Mouse (Mus musculus): ENCODE data around the gene Gpr84. TPM values are rescaled to one million over a fixed set of nuclear protein-coding genes. Genes with fewer than 3 reads are reported as not detected.

Gpr84 gene
- polyA plus RNA-seq, 1 experiment from 2014 or later = 0.94 TPM

GRCm38 (mm10) chr15:103302341-103303021 is 7.9 kb downstream of the Gpr84 start:
- Histone ChIP-seq H3K27ac (peak overlapping the region; percentile 99), H3K36me3 (peaks cover 6% of the 10 kb centered on the region; the same call in 1 of the 2 replicates), H3K4me2 (replicated peaks) (no peak overlapping the region), H3K9me3 (no peaks in the 10 kb centered on the region), H3K4me1 (replicated peaks) (peaks cover 92% of the 10 kb centered on the region), H3K4me3 (replicated peaks) (no peak overlapping the region), H3K27me3 (no peaks in the 10 kb centered on the region), H3K9ac (replicated peaks) (peak overlapping the region; percentile 28; the same call in 1 of the 2 replicates)
- 43% methylated on average over 6 of the region's 6 CpGs for WGBS
- ATAC-seq = no peak

- ATAC-seq = no peak
- H3K9ac ChIP-seq (replicated peaks) = peak overlapping the region; percentile 50
- H3K36me3 ChIP-seq = peaks cover 8% of the 10 kb centered on the region
- H3K27ac ChIP-seq = peak overlapping the region; percentile 99
- H3K9me3 ChIP-seq = no peaks in the 10 kb centered on the region
- H3K4me1 ChIP-seq (replicated peaks) = peaks cover 93% of the 10 kb centered on the region
- H3K4me3 ChIP-seq (replicated peaks) = no peak overlapping the region
- 32% methylated on average over 5 of the region's 5 CpGs for WGBS
- H3K4me2 ChIP-seq (replicated peaks) = 0 out of 2 replicates have a peak overlapping the region, but pooled peaks have one; percentile 15
- no peaks in the 10 kb centered on the region for H3K27me3 ChIP-seq
These were observed 8.7 kb downstream of the Gpr84 start for GRCm38 (mm10) chr15:103301547-103302340.

- Histone ChIP-seq H3K27me3 (no peaks in the 10 kb centered on the region), H3K36me3 (peaks cover 12% of the 10 kb centered on the region), H3K4me3 (replicated peaks) (no peak overlapping the region), H3K27ac (peak overlapping the region; percentile 99), H3K4me2 (replicated peaks) (peak overlapping the region; percentile 58), H3K4me1 (replicated peaks) (peaks cover 93% of the 10 kb centered on the region), H3K9ac (replicated peaks) (peak overlapping the region; percentile 69), H3K9me3 (no peaks in the 10 kb centered on the region)
- no peak for ATAC-seq
- WGBS = 16% methylated on average over 2 of the region's 2 CpGs
These were observed 9.4 kb downstream of the Gpr84 start for GRCm38 (mm10) chr15:103301046-103301445.

- ATAC-seq = peak; percentile 0; the same call in 1 of the 2 replicates
- no peaks in the 10 kb centered on the region for H3K9me3 ChIP-seq
- peaks cover 12% of the 10 kb centered on the region for H3K36me3 ChIP-seq
- peak overlapping the region; percentile 99 for H3K27ac ChIP-seq
- peak overlapping the region; percentile 31 for H3K4me3 ChIP-seq (replicated peaks)
- H3K9ac ChIP-seq (replicated peaks) = peak overlapping the region; percentile 69
- WGBS = 0% methylated on average over 2 of the region's 2 CpGs
- H3K4me1 ChIP-seq (replicated peaks) = peaks cover 93% of the 10 kb centered on the region
- H3K27me3 ChIP-seq = no peaks in the 10 kb centered on the region
- H3K4me2 ChIP-seq (replicated peaks) = peak overlapping the region; percentile 58
These were observed 9.9 kb downstream of the Gpr84 start for GRCm38 (mm10) chr15:103300560-103300959.

GRCm38 (mm10) chr15:103300067-103300471 is 10.3 kb downstream of the Gpr84 start:
- peaks cover 12% of the 10 kb centered on the region for H3K36me3 ChIP-seq
- peak overlapping the region; percentile 58 for H3K4me2 ChIP-seq (replicated peaks)
- peak; percentile 74 for ATAC-seq
- no peaks in the 10 kb centered on the region for H3K27me3 ChIP-seq
- peak overlapping the region; percentile 31 for H3K4me3 ChIP-seq (replicated peaks)
- H3K4me1 ChIP-seq (replicated peaks) = peaks cover 97% of the 10 kb centered on the region
- H3K9me3 ChIP-seq = no peaks in the 10 kb centered on the region
- H3K9ac ChIP-seq (replicated peaks) = peak overlapping the region; percentile 69
- peak overlapping the region; percentile 99 for H3K27ac ChIP-seq
- WGBS = 3% methylated on average over 18 of the region's 18 CpGs

GRCm38 (mm10) chr15:103299644-103300043 is 10.8 kb downstream of the Gpr84 start:
- no peaks in the 10 kb centered on the region for H3K9me3 ChIP-seq
- H3K27ac ChIP-seq = peak overlapping the region; percentile 99
- ATAC-seq = no peak
- H3K4me2 ChIP-seq (replicated peaks) = peak overlapping the region; percentile 58
- H3K9ac ChIP-seq (replicated peaks) = peak overlapping the region; percentile 69
- no peaks in the 10 kb centered on the region for H3K27me3 ChIP-seq
- peak overlapping the region; percentile 31 for H3K4me3 ChIP-seq (replicated peaks)
- WGBS = 12% methylated on average over 8 of the region's 8 CpGs
- H3K4me1 ChIP-seq (replicated peaks) = peaks cover 96% of the 10 kb centered on the region
- peaks cover 12% of the 10 kb centered on the region for H3K36me3 ChIP-seq

GRCm38 (mm10) chr15:103298861-103299616 is 11.4 kb downstream of the Gpr84 start:
- Histone ChIP-seq H3K4me1 (replicated peaks) (peaks cover 92% of the 10 kb centered on the region), H3K9me3 (no peaks in the 10 kb centered on the region), H3K27ac (peak overlapping the region; percentile 99), H3K36me3 (peaks cover 12% of the 10 kb centered on the region), H3K27me3 (no peaks in the 10 kb centered on the region), H3K4me2 (replicated peaks) (peak overlapping the region; percentile 58), H3K9ac (replicated peaks) (peak overlapping the region; percentile 69), H3K4me3 (replicated peaks) (peak overlapping the region; percentile 31; the same call in 1 of the 2 replicates)
- ATAC-seq = no peak
- 71% methylated on average over 5 of the region's 5 CpGs for WGBS

GRCm38 (mm10) chr15:103298026-103298425 is 12.4 kb downstream of the Gpr84 start:
- Histone ChIP-seq H3K9ac (replicated peaks) (peak overlapping the region; percentile 43; the same call in 1 of the 2 replicates), H3K4me3 (replicated peaks) (no peak overlapping the region), H3K27ac (peak overlapping the region; percentile 99), H3K4me1 (replicated peaks) (peaks cover 82% of the 10 kb centered on the region), H3K9me3 (no peaks in the 10 kb centered on the region), H3K4me2 (replicated peaks) (no peak overlapping the region), H3K27me3 (no peaks in the 10 kb centered on the region), H3K36me3 (peaks cover 22% of the 10 kb centered on the region)
- no peak for ATAC-seq
- 43% methylated on average over 3 of the region's 3 CpGs for WGBS

- no peak overlapping the region for H3K4me3 ChIP-seq (replicated peaks)
- peaks cover 75% of the 10 kb centered on the region for H3K4me1 ChIP-seq (replicated peaks)
- no peaks in the 10 kb centered on the region for H3K27me3 ChIP-seq
- H3K27ac ChIP-seq = peak overlapping the region; percentile 99
- H3K36me3 ChIP-seq = peaks cover 29% of the 10 kb centered on the region
- ATAC-seq = no peak
- H3K4me2 ChIP-seq (replicated peaks) = no peak overlapping the region
- peak overlapping the region; percentile 43; the same call in 1 of the 2 replicates for H3K9ac ChIP-seq (replicated peaks)
- 38% methylated on average over 6 of the region's 6 CpGs for WGBS
- H3K9me3 ChIP-seq = no peaks in the 10 kb centered on the region
These were observed 13.1 kb downstream of the Gpr84 start for GRCm38 (mm10) chr15:103297313-103297712.

GRCm38 (mm10) chr15:103295851-103296250 is 14.6 kb downstream of the Gpr84 start:
- Histone ChIP-seq H3K4me3 (replicated peaks) (no peak overlapping the region), H3K4me2 (replicated peaks) (no peak overlapping the region), H3K27ac (peak overlapping the region; percentile 99), H3K36me3 (peaks cover 44% of the 10 kb centered on the region), H3K4me1 (replicated peaks) (peaks cover 60% of the 10 kb centered on the region), H3K9ac (replicated peaks) (peak overlapping the region; percentile 32; the same call in 1 of the 2 replicates), H3K27me3 (no peaks in the 10 kb centered on the region), H3K9me3 (no peaks in the 10 kb centered on the region)
- ATAC-seq = no peak
- 15% methylated on average over 5 of the region's 5 CpGs for WGBS

GRCm38 (mm10) chr15:103294649-103295048 is 15.8 kb downstream of the Gpr84 start:
- no peak for ATAC-seq
- H3K27me3 ChIP-seq = no peaks in the 10 kb centered on the region
- H3K4me3 ChIP-seq (replicated peaks) = no peak overlapping the region
- peaks cover 53% of the 10 kb centered on the region for H3K4me1 ChIP-seq (replicated peaks)
- H3K27ac ChIP-seq = no peak overlapping the region
- no peak overlapping the region for H3K4me2 ChIP-seq (replicated peaks)
- peaks cover 52% of the 10 kb centered on the region for H3K36me3 ChIP-seq
- 74% methylated on average over 2 of the region's 2 CpGs for WGBS
- no peak overlapping the region for H3K9ac ChIP-seq (replicated peaks)
- no peaks in the 10 kb centered on the region for H3K9me3 ChIP-seq

Data from midbrain, embryonic 13.5 days (tissue).